Mouse (Mus musculus): ENCODE measurements around the gene Npdc1. TPM values are rescaled to one million over a fixed set of nuclear protein-coding genes. Genes with fewer than 3 reads are reported as not detected.
A peak's percentile ranks its signal among the peaks of the same experiment; 100 is the strongest.

Gene Npdc1
- total and polyA plus RNA-seq, 2 experiments from 2014 or later: 21.0 to 43.0 TPM

GRCm38 (mm10) chr2:25428442-25429236, 29.5 kb downstream of the Npdc1 start, which contains the start of gene Abca2:
TSS of gene Abca2 (plus strand) at chr2:25428703.
- Histone ChIP-seq H3K27me3 (ENCODE audit: control insufficient read depth, insufficient read depth, low read length) (peaks cover 26% of the 10 kb centered on the region), H3K27ac (ENCODE audit: low read depth) (peak within 1 kb of the TSS; percentile 36; the same call in 1 of the 2 replicates)
- peak; percentile 92 for ATAC-seq (ENCODE audit: insufficient read depth, low read depth)

GRCm38 (mm10) chr2:25429435-25430180, 30.5 kb downstream of the Npdc1 start:
- peaks cover 21% of the 10 kb centered on the region for H3K27me3 ChIP-seq (ENCODE audit: control insufficient read depth, insufficient read depth, low read length)
- H3K9ac ChIP-seq (replicated peaks; ENCODE audit: low read depth, low read length): 0 out of 2 replicates have a peak overlapping the region, but pooled peaks have one; percentile 79
- no peak for ATAC-seq (ENCODE audit: insufficient read depth, low read depth)
- WGBS: 60% methylated on average over 5 of the region's 5 CpGs
- TF ChIP-seq CTCF (IDR thresholded peaks at IDR 0.05; ENCODE audit: low read depth) (no peak), EP300 (IDR thresholded peaks at IDR 0.05; ENCODE audit: low read depth) (no peak)
- H3K4me2 ChIP-seq (ENCODE audit: low read depth, low read length): peak overlapping the region; percentile 99
- 0 out of 2 replicates have a peak, but pooled peaks cover 1% of the 10 kb centered on the region for H3K36me3 ChIP-seq (replicated peaks; ENCODE audit: control insufficient read depth, insufficient read depth, low read length)
- peaks cover 4% of the 10 kb centered on the region; the same call in 1 of the 2 replicates for H3K4me1 ChIP-seq (ENCODE audit: control insufficient read depth, insufficient read depth)
- no peak overlapping the region for H3K27ac ChIP-seq (ENCODE audit: low read depth)
- no peak for DNase-seq (ENCODE audit: low spot score)
- H3K9me3 ChIP-seq (replicated peaks; ENCODE audit: control insufficient read depth, low read length): no peaks in the 10 kb centered on the region
- peak overlapping the region; percentile 81; the same call in 1 of the 2 replicates for H3K4me3 ChIP-seq (ENCODE audit: low read depth, low read length)

More at GRCm38 (mm10) chr2:25428442-25429236, 29.5 kb downstream of the Npdc1 start, which contains the start of gene Abca2:
- Histone ChIP-seq H3K4me3 (ENCODE audit: low read depth, low read length) (peak within 1 kb of the TSS; percentile 81), H3K36me3 (replicated peaks; ENCODE audit: control insufficient read depth, insufficient read depth, low read length) (no peaks in the 10 kb centered on the region), H3K4me2 (ENCODE audit: low read depth, low read length) (peak within 1 kb of the TSS; percentile 99), H3K9ac (replicated peaks; ENCODE audit: low read depth, low read length) (peak within 1 kb of the TSS; percentile 79), H3K9me3 (replicated peaks; ENCODE audit: control insufficient read depth, low read length) (no peaks in the 10 kb centered on the region), H3K4me1 (ENCODE audit: control insufficient read depth, insufficient read depth) (peaks cover 4% of the 10 kb centered on the region; the same call in 1 of the 2 replicates)
- peak; percentile 91 for DNase-seq (ENCODE audit: low spot score)
- no peak for TF ChIP-seq EP300 (IDR thresholded peaks at IDR 0.05; ENCODE audit: low read depth)
- peak; percentile 88 for TF ChIP-seq CTCF (IDR thresholded peaks at IDR 0.05; ENCODE audit: low read depth)
- WGBS: under 1% methylated on average over 74 of the region's 89 CpGs

GRCm38 (mm10) chr2:25430395-25431233, 31.5 kb downstream of the Npdc1 start:
- H3K4me3 ChIP-seq (ENCODE audit: low read depth, low read length): no peak overlapping the region
- WGBS: 84% methylated on average over 17 of the region's 17 CpGs
- no peak overlapping the region for H3K27ac ChIP-seq (ENCODE audit: low read depth)
- no peak overlapping the region for H3K4me2 ChIP-seq (ENCODE audit: low read depth, low read length)
- peaks cover 11% of the 10 kb centered on the region for H3K27me3 ChIP-seq (ENCODE audit: control insufficient read depth, insufficient read depth, low read length)
- peaks cover 6% of the 10 kb centered on the region; the same call in 1 of the 2 replicates for H3K36me3 ChIP-seq (replicated peaks; ENCODE audit: control insufficient read depth, insufficient read depth, low read length)
- no peak for ATAC-seq (ENCODE audit: insufficient read depth, low read depth)
- H3K9ac ChIP-seq (replicated peaks; ENCODE audit: low read depth, low read length): no peak overlapping the region
- H3K9me3 ChIP-seq (replicated peaks; ENCODE audit: control insufficient read depth, low read length): no peaks in the 10 kb centered on the region
- no peak for DNase-seq (ENCODE audit: low spot score)
- no peak for TF ChIP-seq CTCF (IDR thresholded peaks at IDR 0.05; ENCODE audit: low read depth)
- no peak for TF ChIP-seq EP300 (IDR thresholded peaks at IDR 0.05; ENCODE audit: low read depth)
- H3K4me1 ChIP-seq (ENCODE audit: control insufficient read depth, insufficient read depth): peaks cover 4% of the 10 kb centered on the region; the same call in 1 of the 2 replicates

GRCm38 (mm10) chr2:25431308-25431855, 32.2 kb downstream of the Npdc1 start:
- Histone ChIP-seq H3K27me3 (ENCODE audit: control insufficient read depth, insufficient read depth, low read length) (peaks cover 3% of the 10 kb centered on the region; the same call in 1 of the 2 replicates), H3K36me3 (replicated peaks; ENCODE audit: control insufficient read depth, insufficient read depth, low read length) (peaks cover 6% of the 10 kb centered on the region; the same call in 1 of the 2 replicates)

More at GRCm38 (mm10) chr2:25431308-25431855, 32.2 kb downstream of the Npdc1 start:
- DNase-seq (ENCODE audit: low spot score) (no peak), ATAC-seq (ENCODE audit: insufficient read depth, low read depth) (no peak)
- H3K9ac ChIP-seq (replicated peaks; ENCODE audit: low read depth, low read length): no peak overlapping the region
- H3K4me2 ChIP-seq (ENCODE audit: low read depth, low read length): no peak overlapping the region
- H3K9me3 ChIP-seq (replicated peaks; ENCODE audit: control insufficient read depth, low read length): no peaks in the 10 kb centered on the region
- TF ChIP-seq EP300 (IDR thresholded peaks at IDR 0.05; ENCODE audit: low read depth) (no peak), CTCF (IDR thresholded peaks at IDR 0.05; ENCODE audit: low read depth) (no peak)
- 87% methylated on average over 6 of the region's 6 CpGs for WGBS
- no peak overlapping the region for H3K4me3 ChIP-seq (ENCODE audit: low read depth, low read length)
- no peak overlapping the region for H3K27ac ChIP-seq (ENCODE audit: low read depth)
- peaks cover 4% of the 10 kb centered on the region; the same call in 1 of the 2 replicates for H3K4me1 ChIP-seq (ENCODE audit: control insufficient read depth, insufficient read depth)

Data from heart, postnatal 0 days (tissue).